Mouse (Mus musculus): Measurements from ENCODE around the gene Ubl7.

DNA sequence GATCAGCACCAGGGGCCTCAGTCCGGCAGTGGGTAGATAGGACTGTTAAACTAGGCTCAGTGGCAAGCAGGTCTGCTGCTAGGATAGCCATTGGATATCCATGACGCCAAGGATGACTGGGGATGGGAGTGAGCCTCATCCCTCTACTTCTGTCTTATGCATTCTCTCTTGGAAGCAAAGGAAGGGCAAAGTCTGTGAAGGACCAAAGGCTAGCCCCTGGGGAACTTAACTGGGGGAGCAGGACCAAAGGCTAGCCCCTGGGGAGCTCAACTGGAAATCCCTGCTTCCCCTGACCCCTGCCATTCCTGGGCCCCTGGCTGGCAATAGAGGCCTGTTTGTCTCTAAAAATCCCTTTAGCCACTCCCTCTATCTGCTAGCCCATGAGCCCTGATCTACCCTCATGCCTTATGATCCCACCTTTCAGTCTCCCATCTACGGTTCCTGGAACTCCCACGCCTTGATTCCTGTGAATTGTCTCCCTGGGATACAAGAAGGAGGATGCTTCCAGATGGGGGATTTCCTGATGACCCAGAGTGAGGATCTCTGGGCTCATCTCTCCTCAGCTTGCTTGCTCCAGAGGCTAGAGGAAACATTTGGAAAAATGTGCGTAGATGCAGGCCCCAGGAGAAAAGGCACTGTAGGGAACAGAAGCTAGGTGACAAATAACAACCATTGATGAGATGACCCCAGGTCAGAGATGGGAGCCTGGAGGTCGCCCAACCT is 53.9 kb downstream of the Ubl7 start:
- TF ChIP-seq CTCF (IDR thresholded peaks at IDR 0.05; ENCODE audit: extremely low read depth, insufficient read depth, insufficient read length, insufficient replicate concordance) = no peak
- TF ChIP-seq POLR2A (IDR thresholded peaks at IDR 0.05; ENCODE audit: low read depth, low read length) = no peak
